Mouse (Mus musculus) stomach, postnatal 0 days (tissue): ENCODE results near the gene Gk2.

Source experiments
- CTCF ChIP-seq: IDR thresholded peaks from 2 replicates; pipeline ENCODE4 v1.5.1; 2016; ENCODE audit warnings: antibody characterized with exemption, low read depth, mild to moderate bottlenecking, moderate library complexity
- EP300 ChIP-seq: optimal IDR thresholded peaks from 2 replicates; pipeline ENCODE3; 2016; ENCODE audit warnings: antibody characterized with exemption

GRCm38 (mm10) chr5:97498041-97498440 lies 41.2 kb upstream of the Gk2 start:
- TF ChIP-seq CTCF (no peak), EP300 (no peak)
